Mouse (Mus musculus) kidney, embryonic 14.5 days (tissue): ENCODE data around the gene Tbc1d2b. TPM values are rescaled to one million over a fixed set of nuclear protein-coding genes. Genes with fewer than 3 reads are reported as not detected.

ENCODE experiments used
- ATAC-seq: fragments of 200-750 bp; cut with Nextera tagmentation; 2 replicates; pipeline ENCODE4 v1.8.0; 2017; ENCODE audit warnings: moderate number of reproducible peaks, mild to moderate bottlenecking, moderate TSS enrichment, moderate library complexity; ENCODE audit not compliant: low FRiP score, low TSS enrichment
- H3K27ac ChIP-seq: fragments of 300-500 bp; sonication (generic); 2 replicates; pipeline ENCODE4 v1.5.1; 2014; ENCODE audit warnings: low read depth, mild to moderate bottlenecking, low read length, moderate library complexity, mixed read lengths
- H3K27me3 ChIP-seq: fragments of 300-500 bp; sonication (generic); 2 replicates; pipeline ENCODE4 v1.6.1; 2014; ENCODE audit warnings: mild to moderate bottlenecking, low read length; ENCODE audit not compliant: control insufficient read depth, insufficient read depth
- H3K36me3 ChIP-seq: fragments of 300-500 bp; sonication (generic); 2 replicates; pipeline ENCODE4 v1.6.1; 2014; ENCODE audit warnings: low read length, mixed read lengths; ENCODE audit not compliant: control insufficient read depth, insufficient read depth
- H3K4me1 ChIP-seq: fragments of 300-500 bp; sonication (generic); 2 replicates; pipeline ENCODE4 v1.6.1; 2014; ENCODE audit warnings: low read length, mixed read lengths; ENCODE audit not compliant: control insufficient read depth, insufficient read depth
- H3K4me2 ChIP-seq: fragments of 300-500 bp; sonication (generic); replicated peaks from 2 replicates; pipeline ENCODE4 v1.6.1; 2014; ENCODE audit warnings: low read depth, mild to moderate bottlenecking, low read length
- H3K4me3 ChIP-seq: fragments of 300-500 bp; sonication (generic); 2 replicates; pipeline ENCODE4 v1.5.1; 2014; ENCODE audit warnings: mild to moderate bottlenecking, low read length
- H3K9ac ChIP-seq: fragments of 300-500 bp; sonication (generic); 2 replicates; pipeline ENCODE4 v1.6.1; 2014; ENCODE audit warnings: low read depth, mild to moderate bottlenecking, low read length, moderate library complexity
- H3K9me3 ChIP-seq: fragments of 300-500 bp; sonication (generic); 2 replicates; pipeline ENCODE4 v1.6.1; 2016; ENCODE audit warnings: low read length; ENCODE audit not compliant: control insufficient read depth
- WGBS: fragments of 180-500 bp; shearing (Covaris S2); extraction: QIAGEN DNeasy Blood & Tissue Kit; methylation state at CpG from one replicate; pipeline ENCODE4 v1.1.7; 2014; 5-methylcytosine and 5-hydroxymethylcytosine counted together
- polyA plus RNA-seq: library from polyadenylated mRNA; unstranded; fragments of >200 nt; fragmentation: Nextera tagmentation; extraction: Ambion mirVana; gene quantifications from 2 replicates; pipeline ENCODE4 v1.2.1, GENCODE M21; 2014

Tbc1d2b gene
- polyA plus RNA-seq, 1 experiment from 2014 or later = 14.7 TPM

DNA sequence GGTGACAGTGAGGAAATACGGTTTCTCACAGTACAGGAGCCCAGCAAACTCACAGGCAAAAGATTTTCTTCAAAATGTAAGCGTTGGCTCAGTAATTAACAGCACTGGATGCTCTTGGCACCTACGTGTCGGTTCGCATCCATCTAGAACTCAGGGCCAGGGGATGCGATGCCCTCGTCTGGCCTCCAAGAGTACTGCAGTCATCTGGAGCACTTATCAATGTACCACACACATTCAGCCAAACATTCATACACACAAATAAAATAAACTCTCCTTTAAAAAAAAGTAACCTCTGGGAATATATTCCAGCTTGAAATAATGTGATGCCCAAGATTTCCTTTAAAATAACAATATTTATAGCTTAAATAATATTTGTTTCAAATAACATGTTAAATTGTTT, 29.0 kb downstream of the Tbc1d2b start:
- Histone ChIP-seq H3K9me3 (0 out of 2 replicates have a peak, but pooled peaks cover 2% of the 10 kb centered on the region), H3K4me1 (no peaks in the 10 kb centered on the region), H3K4me2 (no peak overlapping the region), H3K36me3 (peaks cover 14% of the 10 kb centered on the region; the same call in 1 of the 2 replicates), H3K9ac (no peak overlapping the region), H3K27ac (no peak overlapping the region), H3K4me3 (no peak overlapping the region), H3K27me3 (no peaks in the 10 kb centered on the region)
- ATAC-seq = no peak
- 76% methylated on average over 7 of the region's 7 CpGs for WGBS

DNA sequence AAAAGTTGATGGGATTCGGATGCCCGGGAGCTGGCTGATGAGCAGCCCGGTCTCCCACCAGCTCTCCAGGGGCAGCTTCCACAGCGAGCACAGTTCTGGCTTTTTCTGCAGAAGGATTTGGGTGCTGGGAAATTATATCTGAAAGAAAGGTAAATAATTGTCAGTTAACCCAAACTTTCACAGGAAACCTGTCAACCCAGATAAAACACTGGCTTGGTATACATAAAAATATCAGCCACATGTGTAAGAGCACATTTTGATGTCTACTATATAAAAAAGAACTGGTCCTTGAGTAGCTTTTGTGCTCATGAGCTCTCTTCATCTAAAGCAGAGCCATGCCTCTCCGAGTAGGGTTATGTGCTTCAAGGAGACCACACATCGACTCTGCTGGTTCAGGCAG, 29.6 kb downstream of the Tbc1d2b start:
- Histone ChIP-seq H3K36me3 (peaks cover 10% of the 10 kb centered on the region; the same call in 1 of the 2 replicates), H3K4me2 (no peak overlapping the region), H3K9ac (no peak overlapping the region), H3K4me3 (no peak overlapping the region), H3K9me3 (0 out of 2 replicates have a peak, but pooled peaks cover 2% of the 10 kb centered on the region), H3K4me1 (no peaks in the 10 kb centered on the region), H3K27ac (no peak overlapping the region), H3K27me3 (no peaks in the 10 kb centered on the region)
- 93% methylated on average over 6 of the region's 6 CpGs for WGBS
- no peak for ATAC-seq

DNA sequence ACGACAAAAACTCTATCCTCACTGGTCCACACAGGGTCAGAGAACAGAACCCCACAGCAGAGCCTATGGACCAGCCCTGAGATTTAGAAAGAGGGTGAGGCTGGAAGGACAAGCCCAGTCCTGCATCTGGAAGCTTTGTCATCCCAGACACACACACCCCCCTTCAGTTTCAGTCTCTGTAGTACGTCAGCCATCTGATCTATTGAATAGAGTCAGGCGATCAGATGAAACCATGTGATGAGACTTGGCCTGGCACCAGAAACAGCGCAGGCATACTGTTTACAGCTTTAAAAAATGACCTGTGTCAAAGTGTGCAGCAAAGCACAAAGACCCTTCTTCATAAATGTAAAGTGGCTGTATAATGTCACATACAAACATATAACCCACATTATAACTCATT, 30.0 kb downstream of the Tbc1d2b start:
- no peaks in the 10 kb centered on the region for H3K4me1 ChIP-seq
- H3K36me3 ChIP-seq = peaks cover 10% of the 10 kb centered on the region; the same call in 1 of the 2 replicates
- no peak overlapping the region for H3K9ac ChIP-seq
- H3K4me2 ChIP-seq = no peak overlapping the region
- WGBS = 84% methylated on average over 4 of the region's 4 CpGs
- no peak overlapping the region for H3K27ac ChIP-seq
- no peaks in the 10 kb centered on the region for H3K27me3 ChIP-seq
- H3K4me3 ChIP-seq = no peak overlapping the region
- ATAC-seq = no peak
- 0 out of 2 replicates have a peak, but pooled peaks cover 2% of the 10 kb centered on the region for H3K9me3 ChIP-seq

DNA sequence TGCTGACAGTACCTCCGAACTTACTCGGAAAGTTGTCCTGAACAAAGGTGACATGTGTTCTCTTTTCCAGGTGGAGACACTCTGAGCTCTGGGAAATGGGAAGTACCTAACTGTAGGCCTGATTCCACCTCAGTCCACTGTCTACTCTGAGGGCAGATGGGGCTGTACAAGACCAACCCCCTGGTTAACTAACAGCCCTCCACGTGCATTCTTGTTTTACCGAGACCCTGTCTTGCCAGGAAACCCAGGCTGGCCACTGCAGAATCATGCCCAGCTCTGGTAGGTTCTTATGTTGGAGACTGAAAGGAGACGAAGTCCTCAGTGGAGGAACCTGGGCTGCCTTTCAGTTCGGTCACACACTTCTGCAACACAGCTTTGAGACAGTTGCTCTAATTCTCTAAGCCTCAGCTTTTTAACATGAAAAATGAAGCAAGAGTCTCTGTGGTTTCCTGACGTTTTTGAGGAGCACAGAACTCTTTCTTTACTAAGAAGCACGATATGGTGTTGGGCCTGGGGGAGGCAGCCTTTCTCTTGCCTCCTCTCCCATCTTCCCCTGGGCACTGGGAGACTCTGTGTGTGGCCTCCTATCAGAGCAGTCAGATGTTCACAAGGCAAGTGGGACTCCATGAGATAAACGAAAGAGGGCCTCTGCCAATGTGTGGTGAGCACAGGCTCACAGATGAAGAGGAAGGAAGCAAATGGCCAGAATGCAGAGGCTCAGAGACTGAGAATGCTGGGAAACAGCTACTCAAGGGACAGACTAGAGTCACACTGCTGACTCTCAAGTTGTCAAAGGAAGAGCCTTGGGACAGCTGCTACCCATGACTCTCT, 33.2 kb downstream of the Tbc1d2b start:
- Histone ChIP-seq H3K4me1 (no peaks in the 10 kb centered on the region), H3K27ac (no peak overlapping the region), H3K9me3 (0 out of 2 replicates have a peak, but pooled peaks cover 2% of the 10 kb centered on the region), H3K4me2 (no peak overlapping the region), H3K36me3 (peaks cover 10% of the 10 kb centered on the region; the same call in 1 of the 2 replicates), H3K4me3 (no peak overlapping the region), H3K9ac (no peak overlapping the region), H3K27me3 (no peaks in the 10 kb centered on the region)
- ATAC-seq = no peak
- WGBS = 78% methylated on average over 9 of the region's 9 CpGs

DNA sequence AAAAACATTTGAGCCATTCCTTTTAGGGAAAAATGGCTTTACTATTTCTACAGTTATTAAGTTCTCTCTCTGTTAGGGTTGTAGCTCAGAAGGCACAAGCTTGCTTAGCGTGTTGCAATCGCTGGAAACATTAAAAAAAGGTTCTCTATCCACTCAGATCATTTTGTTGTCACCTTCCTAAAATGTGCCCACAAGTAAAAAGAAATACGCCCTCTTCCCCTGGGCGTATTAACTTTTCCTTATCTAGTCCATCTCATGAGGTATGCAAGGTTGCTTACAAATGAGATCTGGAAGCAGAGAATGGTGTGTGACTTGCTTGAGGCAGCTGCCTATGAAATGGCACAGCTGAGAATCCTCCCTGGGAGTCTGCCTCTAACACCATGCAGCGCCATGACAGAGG, 33.8 kb downstream of the Tbc1d2b start:
- 0 out of 2 replicates have a peak, but pooled peaks cover 2% of the 10 kb centered on the region for H3K9me3 ChIP-seq
- no peak overlapping the region for H3K27ac ChIP-seq
- no peak for ATAC-seq
- H3K4me1 ChIP-seq = no peaks in the 10 kb centered on the region
- H3K4me2 ChIP-seq = no peak overlapping the region
- no peak overlapping the region for H3K4me3 ChIP-seq
- 90% methylated on average over 5 of the region's 5 CpGs for WGBS
- peaks cover 10% of the 10 kb centered on the region; the same call in 1 of the 2 replicates for H3K36me3 ChIP-seq
- H3K9ac ChIP-seq = no peak overlapping the region
- no peaks in the 10 kb centered on the region for H3K27me3 ChIP-seq

DNA sequence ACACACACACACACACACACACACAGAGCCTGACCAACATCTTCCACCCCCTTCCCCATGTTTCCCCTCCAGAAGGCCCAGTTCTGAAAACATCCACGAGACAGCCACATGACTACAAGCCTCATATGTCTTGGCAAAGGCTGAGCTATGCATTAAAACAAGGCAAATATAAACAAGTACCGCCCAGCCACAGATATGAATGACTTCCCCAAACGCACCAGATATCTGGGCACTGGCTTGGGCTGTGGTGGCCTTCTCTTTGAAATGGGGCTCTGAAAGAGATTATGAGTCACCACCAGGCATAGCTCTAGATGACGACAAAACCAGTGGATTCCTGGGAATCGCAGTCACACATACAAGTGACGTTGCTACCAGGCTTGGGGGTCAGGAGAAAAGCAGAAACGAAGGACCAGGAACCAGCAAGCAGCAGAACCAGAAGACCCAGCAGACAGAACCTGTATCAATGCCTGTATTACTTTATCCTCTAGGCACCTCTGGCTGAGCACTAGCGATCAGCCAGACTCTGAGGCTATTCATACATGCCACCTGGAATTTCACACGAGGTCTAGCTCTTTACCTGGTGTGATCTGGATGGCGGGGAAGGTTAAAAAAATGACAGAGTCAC, 35.2 kb downstream of the Tbc1d2b start:
- WGBS = 86% methylated on average over 10 of the region's 10 CpGs
- no peak overlapping the region for H3K9ac ChIP-seq
- H3K4me2 ChIP-seq = no peak overlapping the region
- H3K36me3 ChIP-seq = peaks cover 10% of the 10 kb centered on the region; the same call in 1 of the 2 replicates
- no peaks in the 10 kb centered on the region for H3K27me3 ChIP-seq
- no peak overlapping the region for H3K4me3 ChIP-seq
- ATAC-seq = no peak
- H3K4me1 ChIP-seq = no peaks in the 10 kb centered on the region
- H3K27ac ChIP-seq = no peak overlapping the region
- 0 out of 2 replicates have a peak, but pooled peaks cover 2% of the 10 kb centered on the region for H3K9me3 ChIP-seq

DNA sequence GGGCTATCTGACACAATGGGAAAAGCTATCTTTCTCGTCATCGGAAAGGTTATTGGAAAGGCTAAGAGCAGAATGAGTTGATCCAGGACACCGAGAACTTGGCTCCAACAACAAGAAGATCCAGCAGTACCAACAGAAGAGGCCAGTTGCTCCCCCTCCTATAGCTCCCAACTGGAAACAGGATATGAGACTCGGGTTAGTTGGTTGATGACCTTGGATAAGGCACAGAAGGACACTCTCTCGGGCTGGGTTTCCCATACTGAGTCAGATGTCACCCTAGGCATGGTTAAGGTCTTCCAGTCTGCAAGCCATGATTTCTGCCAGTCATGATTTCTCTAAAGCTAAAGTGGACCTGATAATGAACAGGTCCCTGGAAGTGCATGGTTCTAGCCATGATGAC, 35.8 kb downstream of the Tbc1d2b start:
- H3K4me3 ChIP-seq = no peak overlapping the region
- peaks cover 10% of the 10 kb centered on the region; the same call in 1 of the 2 replicates for H3K36me3 ChIP-seq
- 86% methylated on average over 5 of the region's 5 CpGs for WGBS
- no peak overlapping the region for H3K4me2 ChIP-seq
- H3K9me3 ChIP-seq = 0 out of 2 replicates have a peak, but pooled peaks cover 2% of the 10 kb centered on the region
- no peak for ATAC-seq
- H3K27ac ChIP-seq = no peak overlapping the region
- no peak overlapping the region for H3K9ac ChIP-seq
- no peaks in the 10 kb centered on the region for H3K4me1 ChIP-seq
- H3K27me3 ChIP-seq = no peaks in the 10 kb centered on the region

DNA sequence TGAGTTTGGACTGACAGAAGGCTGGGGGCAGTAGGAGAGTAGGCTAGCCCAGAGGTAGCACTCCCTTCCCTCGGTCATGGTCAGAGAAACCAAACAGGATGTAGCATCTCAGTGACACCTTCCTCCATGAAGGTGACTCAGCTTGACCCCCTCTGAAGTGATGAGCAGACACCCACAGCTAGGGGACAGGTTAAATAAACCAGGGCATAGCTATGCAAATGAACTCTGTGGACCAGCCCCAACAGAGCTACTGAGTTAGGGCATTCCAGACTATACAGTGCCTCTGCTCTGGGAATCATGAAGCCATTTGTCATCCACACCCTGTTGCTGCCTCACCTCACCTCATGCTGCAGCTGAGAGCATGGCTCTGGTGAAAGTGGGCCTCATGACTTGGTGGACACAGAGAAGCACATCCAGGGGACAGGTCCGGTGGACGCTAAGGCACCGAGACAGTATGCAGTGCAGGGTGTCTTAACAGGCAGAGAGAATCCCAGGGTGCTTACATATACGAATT, 36.6 kb downstream of the Tbc1d2b start:
- WGBS = 91% methylated on average over 5 of the region's 5 CpGs
- no peak overlapping the region for H3K27ac ChIP-seq

More for the DNA sequence above, 36.6 kb downstream of the Tbc1d2b start:
- H3K4me3 ChIP-seq = no peak overlapping the region
- no peak overlapping the region for H3K4me2 ChIP-seq
- H3K4me1 ChIP-seq = no peaks in the 10 kb centered on the region
- ATAC-seq = no peak
- peaks cover 6% of the 10 kb centered on the region; the same call in 1 of the 2 replicates for H3K36me3 ChIP-seq
- H3K9me3 ChIP-seq = no peaks in the 10 kb centered on the region
- no peaks in the 10 kb centered on the region for H3K27me3 ChIP-seq
- no peak overlapping the region for H3K9ac ChIP-seq
